ENCODE assay signal across 23 mouse cellular contexts in the genomic region with DNA sequence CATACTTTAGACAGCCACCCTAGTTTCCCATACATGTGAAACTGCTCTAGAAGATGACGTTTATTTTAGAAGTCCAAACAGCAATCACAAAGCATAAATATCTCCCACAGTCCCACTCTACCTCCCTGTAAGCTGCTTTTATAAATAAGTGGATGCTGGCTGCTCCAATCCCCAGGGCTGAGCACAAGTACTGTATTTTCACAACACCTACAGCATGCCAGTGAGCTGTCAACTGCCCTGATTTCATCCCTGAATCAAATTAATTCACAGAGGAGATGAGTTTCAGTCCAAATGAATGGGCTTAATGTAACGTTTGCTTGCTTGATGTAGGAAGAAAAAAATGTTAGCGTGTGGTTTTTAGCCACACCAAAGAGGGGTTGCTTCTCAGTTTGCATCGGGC. TPM values are rescaled to one million over a fixed set of nuclear protein-coding genes. Genes with fewer than 3 reads are reported as not detected.
DNase-seq lines count a peak whose midpoint lies in the region; ATAC-seq lines count a peak whose summit lies in the region.
"Had no signal": no experiment of that assay in that cellular context is flagged by ENCODE, and none has a peak within 500 bp of the region (broad histone marks: within the 10 kb centered on the region; RNA-seq: fewer than 3 reads in every experiment).

No protein-coding gene starts in this region.

- H3K27ac ChIP-seq in forebrain, embryonic 16.5 days (ENCODE audit: low read length) = no peak overlapping the region
- H3K27ac ChIP-seq in forebrain, embryonic 14.5 days (ENCODE audit: low read depth, low read length) = no peak overlapping the region
- H3K27ac ChIP-seq in hindbrain, embryonic 15.5 days (replicated peaks) = 0 out of 2 replicates have a peak overlapping the region, but pooled peaks have one; percentile 39
- H3K27ac ChIP-seq in hindbrain, embryonic 10.5 days = no peak overlapping the region
- H3K27ac ChIP-seq: embryonic facial prominence, embryonic 10.5 days; heart, embryonic 10.5 days; liver, embryonic 13.5 days; lung, embryonic 15.5 days; neural tube, embryonic 15.5 days had no signal

- 44% methylated on average over 4 of the region's 4 CpGs for WGBS in forebrain, embryonic 16.5 days
- 68% methylated on average over 4 of the region's 4 CpGs for WGBS in forebrain, embryonic 14.5 days
- 55% methylated on average over 4 of the region's 4 CpGs for WGBS in hindbrain, embryonic 15.5 days
- WGBS in hindbrain, embryonic 10.5 days = 89% methylated on average over 4 of the region's 4 CpGs

- DNase-seq in forebrain, embryonic 14.5 days (ENCODE audit: low spot score) = no peak
- no peak for DNase-seq in hindbrain, embryonic 10.5 days (ENCODE audit: low spot score)
- DNase-seq in right cerebral cortex, adult 18-20 months = peak; percentile 33
- DNase-seq in right cerebral cortex, postnatal 10 days (ENCODE audit: low spot score in 2 of 2) = no peak
- DNase-seq: adrenal gland, postnatal 25 days; cerebellum, adult 11 months; heart, postnatal 4 days; kidney, adult 9 months; kidney, postnatal 14 days; liver, embryonic 13.5 days; lung, postnatal 36 days; right cerebral cortex, postnatal 14 days; spleen, adult 18-20 months had no signal

- no peak overlapping the region for H3K4me3 ChIP-seq in forebrain, embryonic 16.5 days (replicated peaks; ENCODE audit: low read length)
- no peak overlapping the region for H3K4me3 ChIP-seq in forebrain, embryonic 14.5 days (ENCODE audit: low read depth, low read length)
- no peak overlapping the region for H3K4me3 ChIP-seq in hindbrain, embryonic 15.5 days
- H3K4me3 ChIP-seq in hindbrain, embryonic 10.5 days = no peak overlapping the region
- H3K4me3 ChIP-seq: embryonic facial prominence, embryonic 10.5 days; heart, embryonic 10.5 days; liver, embryonic 13.5 days; lung, embryonic 15.5 days; megakaryocyte, embryonic 14.5 days; neural tube, embryonic 15.5 days had no signal

- H3K9me3 ChIP-seq in forebrain, embryonic 16.5 days (ENCODE audit: control insufficient read depth, low read length) = no peaks in the 10 kb centered on the region
- H3K9me3 ChIP-seq in forebrain, embryonic 14.5 days (replicated peaks; ENCODE audit: control insufficient read depth, low read length) = no peaks in the 10 kb centered on the region
- H3K9me3 ChIP-seq in hindbrain, embryonic 15.5 days = no peaks in the 10 kb centered on the region
- H3K9me3 ChIP-seq in hindbrain, embryonic 10.5 days = no peaks in the 10 kb centered on the region
- H3K9me3 ChIP-seq: embryonic facial prominence, embryonic 10.5 days; heart, embryonic 10.5 days; liver, embryonic 13.5 days; lung, embryonic 15.5 days; neural tube, embryonic 15.5 days had no signal

- H3K9ac ChIP-seq in forebrain, embryonic 16.5 days (replicated peaks; ENCODE audit: low read depth, low read length) = no peak overlapping the region
- no peak overlapping the region for H3K9ac ChIP-seq in forebrain, embryonic 14.5 days (ENCODE audit: low read length)
- no peak overlapping the region for H3K9ac ChIP-seq in hindbrain, embryonic 15.5 days
- H3K9ac ChIP-seq: liver, embryonic 13.5 days; lung, embryonic 15.5 days; neural tube, embryonic 15.5 days had no signal

- peak; percentile 77 for ATAC-seq in forebrain, embryonic 16.5 days
- no peak for ATAC-seq in forebrain, embryonic 14.5 days
- 0 out of 2 replicates have a peak, but pooled peaks have one; percentile 48 for ATAC-seq in hindbrain, embryonic 15.5 days (ENCODE audit: low FRiP score, low read depth)
- no peak for ATAC-seq in megakaryocyte-erythroid progenitor cell, adult 5-6 weeks (replicated peaks; ENCODE audit: low FRiP score, low TSS enrichment, poor library complexity, severe bottlenecking)
- ATAC-seq: CD4-positive, CD25-positive, alpha-beta regulatory T cell, adult 4 months; intestine, embryonic 16.5 days had no signal

- H3K4me2 ChIP-seq in forebrain, embryonic 16.5 days (ENCODE audit: low read length) = no peak overlapping the region
- H3K4me2 ChIP-seq in forebrain, embryonic 14.5 days (ENCODE audit: low read length) = no peak overlapping the region
- no peak overlapping the region for H3K4me2 ChIP-seq in hindbrain, embryonic 15.5 days
- H3K4me2 ChIP-seq: liver, embryonic 13.5 days; lung, embryonic 15.5 days; neural tube, embryonic 15.5 days had no signal

- no peaks in the 10 kb centered on the region for H3K36me3 ChIP-seq in forebrain, embryonic 16.5 days (ENCODE audit: control insufficient read depth, insufficient read depth)
- no peaks in the 10 kb centered on the region for H3K36me3 ChIP-seq in forebrain, embryonic 14.5 days (ENCODE audit: control insufficient read depth, insufficient read depth, low read length)
- no peaks in the 10 kb centered on the region for H3K36me3 ChIP-seq in hindbrain, embryonic 15.5 days
- H3K36me3 ChIP-seq in hindbrain, embryonic 10.5 days = no peaks in the 10 kb centered on the region
- H3K36me3 ChIP-seq: embryonic facial prominence, embryonic 10.5 days; heart, embryonic 10.5 days; liver, embryonic 13.5 days; lung, embryonic 15.5 days; neural tube, embryonic 15.5 days had no signal

- H3K27me3 ChIP-seq in forebrain, embryonic 16.5 days (replicated peaks; ENCODE audit: control insufficient read depth, insufficient read depth, low read length) = no peaks in the 10 kb centered on the region
- no peaks in the 10 kb centered on the region for H3K27me3 ChIP-seq in forebrain, embryonic 14.5 days (replicated peaks; ENCODE audit: control insufficient read depth, insufficient read depth, low read length)
- H3K27me3 ChIP-seq in hindbrain, embryonic 15.5 days = no peaks in the 10 kb centered on the region
- no peaks in the 10 kb centered on the region for H3K27me3 ChIP-seq in hindbrain, embryonic 10.5 days (ENCODE audit: insufficient read depth, poor library complexity, severe bottlenecking)
- H3K27me3 ChIP-seq: liver, embryonic 13.5 days; lung, embryonic 15.5 days; megakaryocyte, embryonic 14.5 days; neural tube, embryonic 15.5 days had no signal

- peaks cover 4% of the 10 kb centered on the region; the same call in 1 of the 2 replicates for H3K4me1 ChIP-seq in forebrain, embryonic 16.5 days (replicated peaks; ENCODE audit: control insufficient read depth, insufficient read depth, low read length)
- H3K4me1 ChIP-seq in forebrain, embryonic 14.5 days (ENCODE audit: control insufficient read depth, insufficient read depth, low read length) = no peaks in the 10 kb centered on the region
- H3K4me1 ChIP-seq in hindbrain, embryonic 15.5 days (replicated peaks) = peaks cover 8% of the 10 kb centered on the region; the same call in 1 of the 2 replicates
- no peaks in the 10 kb centered on the region for H3K4me1 ChIP-seq in hindbrain, embryonic 10.5 days (replicated peaks)
- H3K4me1 ChIP-seq: embryonic facial prominence, embryonic 10.5 days; heart, embryonic 10.5 days; liver, embryonic 13.5 days; lung, embryonic 15.5 days; megakaryocyte, embryonic 14.5 days; neural tube, embryonic 15.5 days had no signal

RNA-seq across cellular contexts. Expression of gene Nsmce3, which starts 58.2 kb away (rescaled TPM):
- polyA plus RNA-seq in forebrain, embryonic 16.5 days (2015; fragmentation: Nextera tagmentation; extraction: Ambion mirVana) = 9.5 and 9.9 TPM in 2 replicates
- polyA plus RNA-seq in forebrain, embryonic 14.5 days (2014; fragmentation: Nextera tagmentation; extraction: Ambion mirVana) = 10.8 and 10.9 TPM in 2 replicates
- 10.3 and 11.5 TPM in 2 replicates for polyA plus RNA-seq in hindbrain, embryonic 15.5 days (2015; fragmentation: Nextera tagmentation; extraction: Ambion mirVana)
- polyA plus RNA-seq in hindbrain, embryonic 10.5 days (2016; fragmentation: Nextera tagmentation; extraction: Ambion mirVana) = 10.6 and 12.1 TPM in 2 replicates
- 4.7 and 8.5 TPM in 2 replicates for total RNA-seq in megakaryocyte-erythroid progenitor cell, adult 5-6 weeks (2014; fragmentation: Nextera tagmentation)
- total RNA-seq in megakaryocyte-erythroid progenitor cell, adult 5-6 weeks (2017) = 6.0 and 6.1 TPM in 2 replicates

Comparison
In these comparisons a context has a peak if more than half of its experiments do, and no peak if none do; other contexts are left out.
1. ATAC-seq: peak in forebrain, embryonic 16.5 days (single experiment) and hindbrain, embryonic 15.5 days (single experiment); none in forebrain, embryonic 14.5 days (single experiment) and megakaryocyte-erythroid progenitor cell, adult 5-6 weeks (single experiment).